Mouse (Mus musculus) B cell, adult 2 months (primary cell): ENCODE measurements around the gene Drd1.

Experiments
- DNase-seq, 2 experiments: peaks; one replicate each; pipeline ENCODE4 v3.0.0; 2022

Drd1 gene

GRCm38 (mm10) chr13:54055448-54055861 lies at the start of gene Drd1:
Drd1 (minus strand) TSS chr13:54055705.
- peak; percentile 80 to 81 for DNase-seq

GRCm38 (mm10) chr13:54103866-54104265 lies 48.4 kb upstream of the Drd1 start:
- no peak for DNase-seq

- DNase-seq, result no peak
These were observed 47.8 kb upstream of the Drd1 start for GRCm38 (mm10) chr13:54103271-54103670.

- no peak for DNase-seq
These were observed 46.6 kb upstream of the Drd1 start for GRCm38 (mm10) chr13:54102061-54102460.

- no peak for DNase-seq
These were observed 45.7 kb upstream of the Drd1 start for GRCm38 (mm10) chr13:54101031-54101820.

- DNase-seq, result no peak
These were observed 42.3 kb upstream of the Drd1 start for GRCm38 (mm10) chr13:54097797-54098196.

- no peak for DNase-seq
These were observed 41.7 kb upstream of the Drd1 start for GRCm38 (mm10) chr13:54097227-54097626.

- no peak for DNase-seq
These were observed 40.2 kb upstream of the Drd1 start for GRCm38 (mm10) chr13:54095721-54096120.

DNA sequence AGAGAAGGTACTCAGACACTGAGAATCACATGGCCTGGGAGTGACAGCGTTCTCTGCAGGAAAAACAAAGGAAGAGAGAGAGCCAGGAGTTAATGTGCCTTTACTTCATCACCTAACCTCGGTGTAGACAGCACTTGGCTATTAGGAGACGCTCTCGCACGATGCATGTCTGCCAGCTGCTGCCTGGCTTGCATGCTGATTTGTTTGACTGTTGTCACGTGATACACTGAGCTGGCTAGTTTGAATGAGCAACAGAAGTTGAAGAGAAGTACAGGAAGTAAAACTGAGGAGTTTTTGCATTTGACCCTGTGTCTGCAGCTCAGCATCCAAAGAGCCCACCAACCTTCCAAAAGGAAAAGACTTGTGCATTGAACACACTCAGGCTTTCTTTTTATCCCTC lies 39.5 kb upstream of the Drd1 start:
- no peak for DNase-seq

GRCm38 (mm10) chr13:54094349-54094748 lies 38.8 kb upstream of the Drd1 start:
- DNase-seq, result no peak

GRCm38 (mm10) chr13:54091719-54092118 lies 36.2 kb upstream of the Drd1 start:
- DNase-seq, result no peak

- no peak for DNase-seq
These were observed 29.8 kb upstream of the Drd1 start for GRCm38 (mm10) chr13:54085266-54085665.

GRCm38 (mm10) chr13:54084826-54085225 lies 29.3 kb upstream of the Drd1 start:
- DNase-seq, result no peak

- DNase-seq, result no peak
These were observed 28.7 kb upstream of the Drd1 start for GRCm38 (mm10) chr13:54084178-54084577.

DNA sequence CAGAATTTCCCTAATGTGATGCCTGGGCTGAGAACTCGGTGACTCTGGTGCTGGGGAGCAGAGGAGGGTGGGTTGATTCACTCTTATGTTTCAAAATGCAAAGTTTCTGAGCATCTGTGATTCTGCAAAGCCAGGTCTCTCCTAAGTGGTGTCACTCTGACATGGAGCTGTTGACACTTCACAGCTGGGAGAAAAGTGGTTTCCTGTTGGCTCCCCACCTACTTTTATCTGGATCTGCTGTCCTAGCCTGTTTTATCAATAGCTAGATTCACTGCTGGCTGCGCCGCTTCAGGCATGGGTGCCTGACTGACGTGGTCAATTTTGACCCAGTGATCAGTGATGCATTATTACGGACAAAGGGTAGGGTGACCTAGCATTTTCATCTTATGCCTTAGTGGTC lies 27.4 kb upstream of the Drd1 start:
- DNase-seq, result no peak

DNA sequence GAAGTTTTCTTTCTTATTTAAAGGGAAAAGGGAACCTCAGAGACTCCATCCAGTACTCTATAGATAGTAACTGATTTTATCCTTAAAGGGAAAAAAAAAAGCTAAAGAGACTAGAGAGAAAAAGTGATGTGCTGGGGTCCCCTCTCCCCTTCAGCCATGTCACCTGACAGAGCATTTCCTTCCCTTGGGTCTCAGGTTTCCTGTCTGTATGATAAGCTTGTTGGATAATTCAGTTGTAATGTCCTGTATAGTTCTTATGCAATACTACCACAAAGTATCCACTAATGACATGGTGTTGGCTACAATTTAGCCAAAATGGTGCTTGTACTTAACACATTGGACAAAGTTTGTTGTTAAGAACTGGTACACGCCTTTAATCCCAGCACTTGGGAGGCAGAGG lies 25.3 kb upstream of the Drd1 start:
- no peak for DNase-seq

- no peak for DNase-seq
These were observed 24.6 kb upstream of the Drd1 start for GRCm38 (mm10) chr13:54079782-54080759.

- no peak for DNase-seq
These were observed 22.1 kb upstream of the Drd1 start for GRCm38 (mm10) chr13:54077470-54078174.

- DNase-seq, result no peak
These were observed 21.4 kb upstream of the Drd1 start for GRCm38 (mm10) chr13:54076762-54077460.

DNA sequence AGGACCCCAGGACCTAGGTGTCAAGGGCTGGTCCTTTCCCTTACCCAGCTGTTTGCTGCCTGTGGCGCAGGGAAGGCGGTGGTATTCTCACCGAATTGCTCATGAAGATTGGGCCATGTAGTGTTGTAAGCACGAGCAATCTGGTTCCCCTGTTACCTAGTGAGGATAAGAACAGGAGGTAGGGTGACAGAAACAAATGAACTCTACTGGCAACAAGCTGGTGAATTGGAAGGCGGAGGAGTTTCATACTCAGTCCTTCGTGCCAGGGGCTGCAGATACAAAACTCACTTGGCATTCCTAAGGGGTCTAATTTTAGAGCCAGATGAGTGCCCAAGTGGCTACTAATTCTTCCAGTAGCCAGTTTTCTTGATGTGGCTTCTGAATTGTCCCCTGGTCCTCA lies 20.5 kb upstream of the Drd1 start:
- DNase-seq, result no peak

- DNase-seq, result peak; percentile 15 to 23
These were observed 19.9 kb upstream of the Drd1 start for GRCm38 (mm10) chr13:54075416-54075815.

GRCm38 (mm10) chr13:54073491-54073890 lies 18.0 kb upstream of the Drd1 start:
- DNase-seq, result no peak
